Mouse (Mus musculus) heart, postnatal 14 days (tissue): ENCODE measurements around the gene 1500009L16Rik. TPM values are rescaled to one million over a fixed set of nuclear protein-coding genes. Genes with fewer than 3 reads are reported as not detected.

Experiments used
- DNase-seq, 2 experiments: peaks; one replicate each; pipeline ENCODE4 v3.0.0; 2021 to 2022
- intact Hi-C: fragments of 180-260 bp; cut with DNase I; formaldehyde crosslinking; loops from one replicate; pipeline ENCODE4 v1.15.1; 2025
- total RNA-seq, 2 experiments: library from RNA; stranded (reverse); gene quantifications; 2 replicates each; pipeline ENCODE4 v1.2.3; 2021

1500009L16Rik gene
- total RNA-seq, 2 experiments from 2014 or later, result 4.5 to 6.9 TPM

- intact Hi-C loops, result no loop called here
- DNase-seq, result no peak
These were observed 30.4 kb downstream of the 1500009L16Rik start for GRCm38 (mm10) chr10:83753056-83753455.

- peak; percentile 14 to 32 for DNase-seq
- intact Hi-C loops, result no loop called here
These were observed 34.8 kb downstream of the 1500009L16Rik start for GRCm38 (mm10) chr10:83757343-83757962.

DNA sequence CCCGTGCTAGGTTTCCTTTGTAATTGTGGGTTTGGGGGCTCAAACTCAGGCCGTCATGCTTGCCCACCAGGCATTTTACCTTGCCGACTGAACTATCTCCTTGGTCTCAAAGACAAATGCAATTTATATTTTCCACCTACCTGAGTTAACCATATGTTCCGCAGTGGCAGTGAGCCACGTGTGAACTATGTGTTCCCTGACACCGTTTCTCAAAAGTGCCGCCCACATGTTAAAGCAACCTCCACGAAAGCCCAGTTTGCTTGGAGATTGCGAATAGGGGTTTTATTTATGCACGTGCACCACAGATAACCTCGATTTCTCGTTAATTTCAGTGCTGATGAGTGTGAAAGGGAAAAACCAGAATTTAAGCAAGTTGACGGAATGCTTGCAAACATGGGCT, 36.1 kb downstream of the 1500009L16Rik start:
- intact Hi-C loops, result no loop called here
- DNase-seq, result no peak

- DNase-seq, result no peak
- intact Hi-C loops, result no loop called here
These were observed 37.9 kb downstream of the 1500009L16Rik start for GRCm38 (mm10) chr10:83760535-83760934.

DNA sequence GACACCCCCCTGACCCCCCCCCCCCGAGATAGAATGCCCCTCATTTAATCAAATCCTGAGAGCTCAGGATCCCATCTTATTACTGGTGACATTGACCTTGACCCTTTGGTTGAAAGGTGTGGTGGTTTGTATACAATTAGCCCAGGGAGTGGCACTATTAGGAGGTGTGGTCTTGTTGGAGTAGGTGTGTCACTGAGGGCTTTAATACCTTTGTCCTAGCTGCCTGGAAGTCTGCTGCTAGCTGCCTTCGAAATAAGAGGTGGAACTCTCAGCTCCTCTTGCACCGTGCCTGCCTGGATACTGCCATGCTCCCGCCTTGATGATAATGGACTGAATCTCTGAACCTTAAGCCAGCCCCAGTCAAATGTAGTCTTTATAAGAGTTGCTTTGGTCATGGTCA, 41.2 kb downstream of the 1500009L16Rik start:
- intact Hi-C loops, result no loop called here
- DNase-seq, result no peak

DNA sequence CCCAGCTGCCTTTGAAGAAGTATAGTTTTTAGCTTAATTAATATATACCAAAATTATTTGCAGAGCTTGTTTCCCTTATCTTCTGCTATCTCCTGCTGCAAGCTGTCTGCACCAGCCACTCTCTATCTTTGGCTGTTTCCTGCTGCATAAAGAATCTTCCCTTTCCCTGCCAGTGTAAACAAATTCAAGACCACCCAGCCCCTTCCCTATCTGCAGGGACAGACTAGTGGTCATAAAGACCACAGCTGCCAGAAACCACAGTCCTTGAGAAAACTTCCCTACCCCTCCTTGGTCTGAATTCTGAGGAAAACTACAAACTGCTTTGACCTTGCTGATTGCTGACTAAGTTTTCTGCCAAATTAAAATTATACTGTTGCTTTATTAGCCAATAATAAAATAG, 44.2 kb downstream of the 1500009L16Rik start:
- intact Hi-C loops, result no loop called here
- no peak for DNase-seq

DNA sequence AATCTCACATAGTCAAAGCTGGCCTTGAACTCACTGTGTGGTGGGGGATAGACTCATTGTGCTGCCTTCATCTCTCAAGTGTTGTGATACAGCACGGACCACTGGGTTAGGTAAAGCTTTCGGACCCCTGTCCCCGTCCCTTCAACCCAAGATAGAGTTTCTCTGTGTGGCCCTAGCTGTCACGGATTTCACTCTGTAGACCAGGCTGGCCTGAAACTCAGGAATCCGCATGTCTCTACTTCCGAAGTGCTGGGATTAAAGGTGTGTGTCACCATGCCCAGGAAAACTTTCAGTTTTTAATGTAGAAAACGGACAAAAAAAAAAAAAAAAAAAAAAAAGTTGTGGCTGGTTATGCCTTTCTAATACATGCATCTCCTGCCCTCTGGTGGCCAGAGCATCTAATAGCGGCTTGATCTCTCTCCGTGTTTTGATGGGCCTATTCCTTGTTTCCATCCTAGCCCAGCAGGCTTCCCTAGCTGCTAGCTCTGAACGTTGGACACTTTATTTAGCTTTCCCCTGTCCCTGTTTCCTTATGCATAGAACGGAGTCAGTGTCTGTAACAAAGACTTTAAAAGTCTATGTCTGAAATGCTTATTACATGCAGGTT, 53.7 kb downstream of the 1500009L16Rik start:
- intact Hi-C loops, result loop anchor here (5.0 kb wide), 3 partner anchors 44 to 189 kb away; partner anchors contain the start of gene Appl2
- peak; percentile 69 to 80 for DNase-seq

DNA sequence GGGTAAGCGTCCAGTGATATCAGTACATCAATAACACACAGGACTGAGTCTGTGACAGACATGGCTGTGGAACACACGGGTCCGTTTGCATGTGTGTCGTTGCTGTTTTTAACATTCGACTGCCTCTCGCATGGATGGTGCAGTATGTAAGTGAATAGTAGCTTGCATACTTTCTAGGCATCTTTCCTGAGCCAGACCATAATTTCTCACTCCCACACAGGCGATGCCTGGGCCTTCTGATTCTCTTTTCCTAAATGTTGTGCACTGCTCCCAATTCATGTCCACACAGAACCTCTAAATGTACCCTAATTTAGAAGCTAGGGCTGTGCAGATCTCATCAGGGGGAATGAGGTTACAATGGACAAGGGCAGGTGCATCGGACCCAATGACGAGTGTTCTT, 54.6 kb downstream of the 1500009L16Rik start:
- intact Hi-C loops, result loop anchor here (5.0 kb wide), 3 partner anchors 45 to 190 kb away; partner anchors contain the start of gene Appl2
- DNase-seq, result no peak

GRCm38 (mm10) chr10:83781854-83782253, 59.2 kb downstream of the 1500009L16Rik start:
- no peak for DNase-seq
- intact Hi-C loops, result no loop called here

GRCm38 (mm10) chr10:83782371-83783120, 59.9 kb downstream of the 1500009L16Rik start:
- DNase-seq, result no peak

DNA sequence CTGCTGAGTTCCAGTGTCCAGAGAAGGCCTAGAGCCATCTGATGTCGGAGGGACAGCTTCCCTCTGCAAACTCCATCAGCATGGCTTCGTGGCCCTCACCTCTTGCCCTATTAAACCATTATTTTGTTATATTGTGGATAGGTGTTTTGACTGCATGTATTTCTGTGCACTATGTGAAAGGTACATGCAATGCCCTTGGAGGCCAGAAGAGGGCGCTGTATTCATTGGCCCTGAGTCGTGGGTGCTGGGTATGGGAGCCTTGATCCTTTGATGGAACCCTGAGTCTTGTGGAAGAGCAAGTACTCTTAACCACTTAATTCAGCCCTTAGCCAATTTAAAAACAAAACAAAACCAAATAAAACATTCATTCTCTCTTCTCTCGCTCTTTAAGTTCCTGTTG, 62.3 kb downstream of the 1500009L16Rik start:
- DNase-seq, result peak in 1 of 2 experiments; percentile 35
- intact Hi-C loops, result no loop called here

More at GRCm38 (mm10) chr10:83782371-83783120, 59.9 kb downstream of the 1500009L16Rik start:
- intact Hi-C loops, result no loop called here

GRCm38 (mm10) chr10:83785627-83786392, 63.1 kb downstream of the 1500009L16Rik start:
- no peak for DNase-seq
- intact Hi-C loops, result no loop called here

DNA sequence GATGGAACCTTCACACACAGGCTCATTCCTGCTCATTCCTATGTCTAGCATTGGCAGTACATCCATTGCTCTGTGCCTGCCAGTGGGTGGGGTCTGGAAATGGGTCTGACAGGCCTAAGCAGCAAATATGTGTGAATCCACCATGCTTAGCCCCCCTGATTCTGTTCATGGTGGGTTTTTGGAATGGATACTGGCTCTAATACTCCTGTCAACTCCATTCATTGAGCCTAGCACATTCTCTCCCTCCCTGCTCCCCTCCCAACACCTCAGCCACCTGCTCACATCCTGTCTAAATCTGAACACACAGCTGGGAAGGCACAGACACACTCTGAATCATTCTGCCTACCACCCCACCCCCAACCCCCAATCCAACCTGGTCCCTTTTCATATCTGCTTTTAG, 72.4 kb downstream of the 1500009L16Rik start:
- intact Hi-C loops, result no loop called here
- no peak for DNase-seq

DNA sequence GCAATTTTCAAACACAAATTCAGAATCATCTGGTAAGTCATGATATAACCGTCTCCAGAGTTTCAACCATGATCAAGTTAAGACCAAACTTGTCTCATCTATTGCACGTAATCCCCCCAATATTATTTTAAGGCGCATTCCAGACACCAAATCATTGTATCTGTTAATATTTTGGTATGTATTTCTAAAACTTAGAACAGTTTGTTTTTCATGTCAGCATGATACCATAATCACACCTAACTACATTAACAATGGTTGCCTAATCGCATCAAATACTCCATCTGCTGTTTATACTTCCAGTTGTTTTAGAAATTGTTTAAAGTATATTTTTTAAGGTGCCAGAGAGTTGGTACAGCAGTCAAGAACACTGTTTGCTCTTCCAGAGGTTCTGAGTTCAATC, 72.8 kb downstream of the 1500009L16Rik start:
- DNase-seq, result no peak
- intact Hi-C loops, result no loop called here

GRCm38 (mm10) chr10:83804021-83804420, 81.4 kb downstream of the 1500009L16Rik start:
- intact Hi-C loops, result no loop called here
- no peak for DNase-seq

DNA sequence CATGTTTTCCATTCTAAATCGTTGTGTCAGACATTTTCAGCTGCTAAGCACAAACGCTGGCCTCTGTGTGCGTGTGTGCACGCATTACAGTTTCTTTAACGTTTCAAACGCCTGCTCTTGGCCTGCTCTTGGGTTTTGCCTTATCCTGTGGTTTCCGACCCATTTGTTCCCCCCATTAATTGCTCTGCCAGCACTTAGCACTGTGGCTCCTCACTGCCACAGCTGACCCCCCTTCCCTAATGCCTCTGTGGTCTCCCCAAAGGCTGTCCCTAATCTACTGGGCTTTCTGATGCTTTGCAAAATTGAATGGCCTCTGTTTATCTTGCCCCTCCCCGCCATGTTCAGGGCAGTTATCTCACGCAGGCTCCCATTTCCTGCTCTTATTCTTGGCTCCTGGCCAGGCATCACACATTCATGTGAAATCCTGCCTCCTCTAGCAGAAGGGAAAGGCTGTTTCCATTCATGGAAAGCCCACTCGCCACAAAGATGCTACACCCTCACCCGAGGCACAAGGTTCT, 82.6 kb downstream of the 1500009L16Rik start:
- intact Hi-C loops, result no loop called here

GRCm38 (mm10) chr10:83807251-83807650, 84.6 kb downstream of the 1500009L16Rik start:
- DNase-seq, result no peak
- intact Hi-C loops, result no loop called here

More for the DNA sequence above, 82.6 kb downstream of the 1500009L16Rik start:
- peak; percentile 47 to 65 for DNase-seq
